Mouse (Mus musculus): ENCODE results near the gene Tmigd3.
A peak's percentile ranks its signal among the peaks of the same experiment; 100 is the strongest.

Tmigd3 gene

DNA sequence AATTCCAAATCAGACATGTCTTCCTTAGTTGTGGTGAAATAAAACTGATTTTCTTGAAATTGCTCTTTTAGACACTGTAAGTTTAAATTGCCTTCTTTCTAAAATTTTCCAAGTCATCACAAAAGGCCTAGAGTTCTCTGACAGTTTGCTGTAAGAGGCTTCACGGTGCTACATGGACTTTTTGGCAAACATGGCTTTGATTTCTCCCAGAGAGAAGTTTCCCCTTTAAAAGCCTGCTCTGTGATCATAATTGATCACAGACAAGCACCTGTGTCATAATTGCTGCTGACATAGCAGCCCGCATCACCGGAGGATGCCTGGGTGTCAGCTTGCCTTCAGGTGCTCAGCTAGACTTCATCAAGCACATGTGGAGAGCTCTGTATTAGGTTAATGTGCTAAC is at the start of gene Tmigd3, which contains the start of gene Adora3:
TSS of gene Tmigd3 (plus strand) at position 346 of the 400 bp plus-strand sequence.
TSS of gene Adora3 (plus strand) at position 301 of the 400 bp plus-strand sequence.
- DNase-seq (ENCODE audit: low spot score in 2 of 2) = peak in 1 of 2 experiments; percentile 22

GRCm38 (mm10) chr3:105821504-105821903 is 49.2 kb upstream of the Tmigd3 start:
- DNase-seq (ENCODE audit: low spot score in 2 of 2) = no peak

GRCm38 (mm10) chr3:105823609-105824008 is 47.1 kb upstream of the Tmigd3 start:
- DNase-seq (ENCODE audit: low spot score in 2 of 2) = no peak

- no peak for DNase-seq (ENCODE audit: low spot score in 2 of 2)
These were observed 46.6 kb upstream of the Tmigd3 start for GRCm38 (mm10) chr3:105824103-105824502.

DNA sequence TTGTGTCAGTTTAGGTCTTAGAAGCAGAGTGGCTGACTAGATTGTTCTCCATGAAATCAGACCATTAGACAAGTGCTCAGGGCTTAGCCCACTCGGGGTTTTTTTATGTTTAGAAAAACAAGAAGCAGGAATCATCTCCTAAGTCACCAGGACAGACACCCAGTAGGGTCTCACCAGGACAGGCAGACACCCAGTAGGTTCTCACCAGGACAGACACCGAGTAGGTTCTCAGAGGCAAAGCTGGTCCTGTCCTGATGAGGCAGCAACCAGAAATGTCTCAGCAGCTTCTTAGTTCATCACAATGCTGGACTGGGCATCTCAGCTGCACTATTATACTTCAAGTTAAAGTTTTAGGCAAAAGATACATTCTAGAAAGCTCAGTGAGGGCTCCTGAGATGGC is 46.0 kb upstream of the Tmigd3 start:
- no peak for DNase-seq (ENCODE audit: low spot score in 2 of 2)

- DNase-seq (ENCODE audit: low spot score in 2 of 2) = no peak
These were observed 45.1 kb upstream of the Tmigd3 start for GRCm38 (mm10) chr3:105825501-105826161.

DNA sequence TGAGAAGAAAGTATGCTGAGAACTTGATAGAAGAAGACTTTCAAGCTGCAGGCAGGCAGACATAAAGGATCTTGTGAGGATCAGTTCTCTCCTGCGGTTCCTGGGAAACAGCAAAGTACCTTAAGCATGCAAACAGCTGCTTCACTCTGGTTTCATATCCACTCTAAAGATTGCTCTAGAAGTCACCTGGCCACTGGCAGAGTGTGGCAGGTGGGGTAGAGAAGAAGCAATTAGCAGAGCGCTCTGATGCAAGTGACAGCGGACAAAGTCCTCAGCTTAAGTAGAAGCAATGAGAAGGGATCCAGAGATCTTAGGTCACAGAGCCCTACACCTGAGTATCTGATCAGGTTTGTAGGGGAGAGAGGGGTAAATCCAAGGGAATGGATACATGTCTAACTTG is 39.1 kb upstream of the Tmigd3 start:
- no peak for DNase-seq (ENCODE audit: low spot score in 2 of 2)

DNA sequence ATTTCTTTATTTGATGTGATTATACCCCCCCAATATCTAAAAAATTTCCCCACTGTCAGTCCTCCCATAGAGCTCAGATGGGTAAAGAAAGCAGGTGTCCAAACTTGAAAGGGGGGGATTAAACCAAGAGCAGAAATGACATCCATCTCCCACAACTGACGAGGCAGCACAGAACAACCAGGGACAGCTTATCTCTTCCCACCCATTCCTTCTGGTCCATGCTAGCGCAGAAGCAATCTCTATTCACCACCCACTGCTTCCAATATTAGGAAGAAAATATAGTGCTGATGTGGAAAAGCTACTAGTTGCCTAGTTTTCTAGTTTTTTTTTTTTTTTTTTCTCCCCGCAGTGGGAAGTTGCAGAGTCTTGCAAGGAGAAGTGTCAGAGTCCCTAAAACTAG is 34.8 kb upstream of the Tmigd3 start:
- no peak for DNase-seq (ENCODE audit: low spot score in 2 of 2)

GRCm38 (mm10) chr3:105836883-105837282 is 33.8 kb upstream of the Tmigd3 start:
- DNase-seq (ENCODE audit: low spot score in 2 of 2) = no peak

GRCm38 (mm10) chr3:105838655-105839054 is 32.0 kb upstream of the Tmigd3 start:
- DNase-seq (ENCODE audit: low spot score in 2 of 2) = no peak

GRCm38 (mm10) chr3:105839836-105840235 is 30.9 kb upstream of the Tmigd3 start:
- no peak for DNase-seq (ENCODE audit: low spot score in 2 of 2)

GRCm38 (mm10) chr3:105846294-105847069 is 24.2 kb upstream of the Tmigd3 start:
- DNase-seq (ENCODE audit: low spot score in 2 of 2) = no peak

DNA sequence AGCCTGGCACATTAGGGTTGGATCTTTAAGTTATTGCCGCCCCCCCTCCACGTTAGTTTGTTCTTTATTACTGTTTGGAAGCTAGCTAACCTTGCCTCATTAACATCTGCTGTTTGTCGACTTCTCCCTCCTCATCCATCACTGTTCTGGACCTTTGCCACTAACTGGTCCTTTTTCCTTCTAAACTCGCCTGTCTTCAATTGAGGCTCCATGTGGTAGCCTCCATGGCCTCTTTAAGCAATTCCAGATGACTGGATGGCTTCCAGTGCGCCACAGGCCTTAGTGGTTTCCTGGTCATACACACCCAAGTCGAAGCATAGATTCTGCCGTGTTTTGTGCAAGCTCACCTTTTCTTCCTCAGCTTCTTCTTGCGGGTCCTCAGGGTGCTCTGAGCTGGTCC is 16.9 kb upstream of the Tmigd3 start:
- no peak for DNase-seq (ENCODE audit: low spot score in 2 of 2)

DNA sequence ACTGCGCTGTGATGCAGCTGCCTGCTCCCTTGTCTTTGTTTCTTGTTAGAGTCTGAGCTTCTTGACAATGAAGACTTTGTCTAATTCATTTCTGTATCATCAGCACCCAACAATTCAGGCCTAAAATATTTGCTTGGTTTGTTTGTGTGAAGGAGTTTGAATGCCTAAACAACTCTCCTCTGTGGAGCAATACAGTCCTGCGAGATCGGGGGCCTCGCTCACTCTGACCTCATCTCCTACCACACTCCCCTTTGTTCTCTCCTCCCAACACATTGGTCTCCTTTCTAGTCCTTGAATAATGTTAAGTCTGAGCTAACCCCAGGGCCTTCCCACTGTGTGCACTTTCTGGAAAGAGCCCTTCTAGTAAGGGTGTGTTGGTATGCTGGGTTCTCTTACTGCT is 15.9 kb upstream of the Tmigd3 start:
- DNase-seq (ENCODE audit: low spot score in 2 of 2) = no peak

DNA sequence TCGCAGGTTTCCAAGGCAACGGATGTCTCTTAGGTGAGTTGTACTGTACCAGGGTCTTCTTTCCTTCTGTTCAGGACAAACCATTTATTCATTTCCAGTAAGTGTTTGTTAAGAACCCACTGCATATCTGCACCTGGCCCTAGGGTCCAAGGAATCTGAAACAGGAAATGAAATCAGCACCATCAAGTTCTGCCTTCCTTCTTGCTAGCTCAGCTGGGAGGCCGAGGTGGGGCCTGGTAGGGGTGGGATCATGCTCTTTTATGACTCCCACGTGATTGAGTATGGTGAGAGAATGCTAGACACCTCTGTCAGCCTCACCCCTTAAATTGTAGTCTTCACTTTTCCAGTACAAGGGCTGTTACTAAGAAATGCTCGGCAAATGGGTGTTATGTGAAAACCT is 13.2 kb upstream of the Tmigd3 start:
- DNase-seq (ENCODE audit: low spot score in 2 of 2) = no peak

DNA sequence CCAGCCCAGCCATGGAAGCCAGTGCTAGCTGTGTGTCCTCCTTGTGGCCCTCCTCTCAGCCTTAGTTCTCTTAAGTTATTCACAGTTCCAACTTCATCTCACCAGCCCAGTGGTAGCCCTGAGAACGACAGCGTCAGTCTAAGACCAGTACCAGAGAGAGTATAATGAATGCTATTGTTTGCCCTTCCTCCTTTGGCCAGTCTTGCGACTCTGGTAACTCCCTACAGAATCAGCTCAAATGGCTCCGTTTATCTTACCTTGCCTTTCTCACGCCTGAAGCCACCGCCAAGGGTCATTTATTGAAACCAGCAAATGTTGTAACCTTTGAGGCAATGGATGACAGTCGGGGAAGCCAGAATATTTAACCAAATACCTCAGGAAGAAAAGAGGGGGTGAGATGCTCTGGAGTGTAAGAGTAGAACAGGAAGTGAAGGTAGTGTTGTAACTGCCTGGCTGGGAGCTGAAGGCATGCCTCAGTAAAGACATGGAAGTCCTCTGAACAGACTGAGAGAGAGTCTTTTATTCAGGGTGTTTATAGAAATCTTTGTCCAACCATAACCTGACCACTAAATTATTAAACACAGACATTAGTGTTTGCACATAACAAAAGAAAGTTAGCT is 8.8 kb upstream of the Tmigd3 start:
- DNase-seq (ENCODE audit: low spot score in 2 of 2) = peak in 1 of 2 experiments; percentile 14

GRCm38 (mm10) chr3:105864123-105864522 is 6.6 kb upstream of the Tmigd3 start:
- peak in 1 of 2 experiments; percentile 48 for DNase-seq (ENCODE audit: low spot score in 2 of 2)

DNA sequence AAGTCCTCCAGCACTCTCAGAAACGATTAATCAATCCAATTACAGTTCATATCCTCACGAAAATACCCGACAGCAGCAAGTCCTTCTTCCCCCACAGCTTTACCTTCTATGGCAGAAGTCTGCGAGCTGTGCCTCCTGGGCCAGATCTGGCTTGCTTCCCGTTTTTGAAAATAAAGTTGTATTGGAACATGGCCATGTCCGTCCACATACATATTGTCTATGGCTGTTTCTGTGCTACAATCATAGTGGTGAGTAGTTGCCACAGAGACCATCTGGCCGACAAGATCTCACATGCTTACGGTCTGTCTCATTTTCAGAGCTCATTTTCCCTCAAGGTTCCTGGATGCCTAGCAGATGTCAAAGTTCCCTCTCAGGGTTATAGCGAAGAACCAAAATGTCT is 5.6 kb upstream of the Tmigd3 start:
- DNase-seq (ENCODE audit: low spot score in 2 of 2) = peak in 1 of 2 experiments; percentile 42

DNA sequence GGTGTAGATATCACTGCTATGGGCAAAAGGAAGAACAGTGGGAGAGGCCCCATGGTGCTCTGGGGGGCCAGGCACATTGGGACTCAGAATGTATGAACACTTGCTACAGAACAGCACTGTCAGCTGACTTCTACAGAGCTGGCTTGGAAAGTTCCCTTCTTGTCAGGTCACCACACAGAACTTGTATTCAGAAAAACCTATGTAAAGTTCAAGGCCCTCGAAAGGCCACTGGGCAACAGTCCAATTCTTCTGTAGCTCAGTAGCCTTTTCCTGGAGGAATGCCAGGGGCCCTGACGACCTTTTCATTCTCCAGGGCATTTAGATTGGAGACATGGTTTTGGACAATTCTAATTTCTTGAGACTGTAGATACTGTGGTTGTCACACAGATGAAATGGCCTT is 2.6 kb upstream of the Tmigd3 start:
- DNase-seq (ENCODE audit: low spot score in 2 of 2) = peak in 1 of 2 experiments; percentile 57

GRCm38 (mm10) chr3:105872034-105872433 is 1.3 kb downstream of the Tmigd3 start:
- DNase-seq (ENCODE audit: low spot score in 2 of 2) = peak in 1 of 2 experiments; percentile 45

DNA sequence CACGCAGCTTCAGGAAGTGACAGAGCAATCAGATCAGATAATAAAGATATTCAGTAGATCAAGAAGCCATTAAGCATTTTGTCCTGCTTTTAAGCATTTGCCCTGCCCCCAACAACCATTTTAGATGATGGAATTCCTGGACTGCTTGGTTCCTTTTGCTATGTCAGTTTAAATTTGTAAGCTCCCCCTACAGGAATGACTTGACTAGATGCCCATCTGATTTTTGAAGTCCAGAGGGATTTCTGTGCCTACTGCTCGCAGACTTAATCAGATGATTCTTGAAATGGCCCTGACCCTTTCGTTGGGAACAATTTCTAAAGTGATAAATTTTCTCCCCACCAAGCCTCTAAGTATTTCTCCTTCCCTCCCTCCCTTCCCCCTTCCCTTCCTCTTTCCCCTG is 1.9 kb downstream of the Tmigd3 start:
- no peak for DNase-seq (ENCODE audit: low spot score in 2 of 2)

Measured in urinary bladder, postnatal 4 days (tissue).